In the genomic region with DNA sequence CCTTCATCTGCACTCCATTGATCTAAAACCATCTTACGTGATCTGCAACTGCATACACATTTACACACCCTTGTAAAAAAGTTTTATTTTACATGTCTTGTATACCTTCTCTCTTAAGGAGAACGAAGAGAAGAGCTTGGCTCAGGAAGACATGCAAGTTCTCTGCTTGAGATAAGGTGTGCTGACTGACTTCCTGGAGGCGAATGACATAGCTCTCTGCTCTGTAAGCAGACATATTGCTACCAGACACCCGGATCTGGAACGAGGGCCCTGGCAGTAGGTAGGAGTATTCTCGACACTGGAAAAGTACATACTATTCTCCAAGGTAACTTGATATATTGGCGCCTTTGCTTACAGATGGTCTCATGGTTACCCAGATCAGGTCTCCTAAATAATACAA, we compare ENCODE assay signal across 19 mouse cellular contexts.
"Had no signal": no experiment of that assay in that cellular context is flagged by ENCODE, and none has a peak within 500 bp of the region (broad histone marks: within the 10 kb centered on the region; RNA-seq: fewer than 3 reads in every experiment).

No protein-coding gene starts in this region.

- H3K4me1 ChIP-seq: intestine, embryonic 15.5 days; midbrain, embryonic 10.5 days; stomach, embryonic 15.5 days had no signal

- H3K9me3 ChIP-seq: intestine, embryonic 15.5 days; kidney, embryonic 15.5 days; liver, embryonic 13.5 days; midbrain, embryonic 10.5 days; neural tube, embryonic 13.5 days; stomach, embryonic 15.5 days had no signal

- H3K27ac ChIP-seq: intestine, embryonic 15.5 days; kidney, embryonic 15.5 days; left cerebral cortex, adult 2 months; liver, embryonic 13.5 days; macrophage; midbrain, embryonic 10.5 days; neural tube, embryonic 13.5 days; stomach, embryonic 15.5 days had no signal

- ATAC-seq: intestine, embryonic 15.5 days had no signal

- H3K36me3 ChIP-seq: intestine, embryonic 15.5 days; kidney, embryonic 15.5 days; liver, embryonic 13.5 days; midbrain, embryonic 10.5 days; neural tube, embryonic 13.5 days; stomach, embryonic 15.5 days had no signal

- H3K9ac ChIP-seq: intestine, embryonic 15.5 days; kidney, embryonic 15.5 days; liver, embryonic 13.5 days; neural tube, embryonic 13.5 days; stomach, embryonic 15.5 days had no signal

- DNase-seq: kidney, adult 11 months; kidney, adult 8-10 months; kidney, postnatal 10 days; kidney, postnatal 36 days; layer of hippocampus, postnatal 36 days; liver, embryonic 13.5 days; lung, adult 2 months; lung, postnatal 14 days; midbrain, embryonic 14.5 days; retina, postnatal 1 day; thymus, postnatal 25 days had no signal

- H3K27me3 ChIP-seq: intestine, embryonic 15.5 days; kidney, embryonic 15.5 days; liver, embryonic 13.5 days; neural tube, embryonic 13.5 days; stomach, embryonic 15.5 days had no signal

- H3K4me2 ChIP-seq: intestine, embryonic 15.5 days; kidney, embryonic 15.5 days; liver, embryonic 13.5 days; neural tube, embryonic 13.5 days; stomach, embryonic 15.5 days had no signal

- H3K4me3 ChIP-seq: intestine, embryonic 15.5 days; kidney, embryonic 15.5 days; left cerebral cortex, adult 2 months; liver, embryonic 13.5 days; midbrain, embryonic 10.5 days; myocyte; neural tube, embryonic 13.5 days; stomach, embryonic 15.5 days had no signal
